Mouse (Mus musculus) gastrocnemius, adult 2 months (tissue): Measurements from ENCODE around the gene Rmnd5b. TPM values are rescaled to one million over a fixed set of nuclear protein-coding genes. Genes with fewer than 3 reads are reported as not detected.
"Not testable (repeated sequence)": the region's sequence is repeated elsewhere in the genome, so short reads cannot be mapped to it uniquely, and the experiment has no call there.

Experiments
- DNase-seq: peaks from one replicate; pipeline ENCODE4 v3.0.0; 2022
- H3K27ac ChIP-seq: fragments of 200-600 bp; 2 replicates; pipeline ENCODE4 v1.8.1; 2022; ENCODE audit warnings: mild to moderate bottlenecking
- H3K4me3 ChIP-seq: fragments of 200-600 bp; 2 replicates; pipeline ENCODE4 v1.8.1; 2022; ENCODE audit warnings: mild to moderate bottlenecking, moderate library complexity
- CTCF ChIP-seq: fragments of 200-600 bp; IDR thresholded peaks from 2 replicates; pipeline ENCODE4 v1.8.1; 2022; ENCODE audit warnings: antibody characterized with exemption, mild to moderate bottlenecking, moderate library complexity
- intact Hi-C: fragments of 180-260 bp; cut with DNase I; formaldehyde crosslinking; loops from one replicate; pipeline ENCODE4 v1.15.1; 2025
- total RNA-seq, 2 experiments: library from RNA; stranded (reverse); gene quantifications; 2 replicates each; pipeline ENCODE4 v1.2.3; 2021

The Rmnd5b gene
- total RNA-seq, 2 experiments from 2014 or later: 11.4 to 11.6 TPM

DNA sequence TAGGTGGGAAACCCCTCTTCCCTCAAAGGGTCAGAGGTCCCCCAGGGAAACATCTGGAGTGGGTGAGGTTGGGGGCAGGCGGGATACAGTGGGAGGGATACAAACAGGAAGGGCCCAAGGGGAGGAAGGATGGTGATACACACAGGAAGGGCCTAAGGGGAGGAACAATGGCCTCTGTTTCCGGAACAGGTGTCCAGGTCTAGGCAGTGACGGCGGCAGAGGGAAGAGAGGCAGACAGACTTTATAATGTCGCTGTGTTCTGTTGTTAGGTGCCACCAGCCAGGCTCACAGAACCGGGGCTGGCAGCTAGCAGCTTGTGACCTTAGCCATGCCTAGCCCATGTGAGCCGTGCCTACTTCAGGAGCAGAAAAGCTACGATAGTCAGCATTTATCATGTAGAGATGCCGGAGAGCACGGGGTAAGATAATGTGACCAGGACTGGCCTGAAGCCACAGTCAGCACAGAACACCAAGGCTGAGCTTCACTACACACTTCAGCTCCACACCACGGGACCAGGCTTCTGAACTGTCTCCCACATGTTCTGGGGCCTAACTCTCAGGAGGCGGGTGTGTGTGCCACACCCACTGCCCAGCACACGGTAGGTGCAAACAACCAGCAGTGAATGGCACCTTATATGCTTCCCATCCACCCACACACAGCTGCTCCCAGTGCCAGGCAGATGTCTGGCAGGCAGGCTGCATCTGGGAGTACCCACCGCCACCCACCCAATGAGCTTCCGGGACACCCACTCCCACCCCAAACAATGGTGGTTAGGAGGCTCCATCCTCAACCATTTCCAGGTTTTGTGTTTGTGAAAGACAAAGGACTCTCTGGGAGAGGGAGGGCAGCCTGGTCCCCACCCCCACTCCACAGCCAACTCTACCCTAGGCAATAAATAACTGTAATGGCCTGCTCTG, 11.3 kb upstream of the Rmnd5b start:
- intact Hi-C loops: no loop called here
- peak; percentile 54 for DNase-seq
- peak overlapping the region; percentile 73 for H3K4me3 ChIP-seq

DNA sequence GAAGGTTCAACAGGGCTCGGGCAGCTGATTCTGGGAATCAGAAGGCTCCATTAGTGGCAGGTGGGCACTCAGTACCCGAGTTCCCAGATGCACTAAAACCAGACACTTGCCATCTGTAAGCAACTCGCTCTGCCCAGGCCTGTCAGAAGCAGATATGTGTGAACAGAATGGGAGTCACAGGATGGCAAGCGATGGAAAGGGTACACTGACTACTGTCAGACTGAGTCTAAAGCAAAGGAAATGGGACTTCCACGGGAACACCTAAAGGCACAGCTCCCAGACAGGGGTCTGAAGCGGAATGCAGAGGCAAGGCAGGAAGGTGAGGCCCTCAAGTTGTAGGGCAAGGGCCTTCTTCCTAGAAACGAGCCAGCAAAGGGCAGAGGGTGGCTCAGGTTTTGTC, 10.5 kb upstream of the Rmnd5b start:
- H3K27ac ChIP-seq: peak overlapping the region; percentile 86
- intact Hi-C loops: no loop called here
- H3K4me3 ChIP-seq: peak overlapping the region; percentile 73
- no peak for TF ChIP-seq CTCF
- no peak for DNase-seq

More for the DNA sequence above, 11.3 kb upstream of the Rmnd5b start:
- no peak for TF ChIP-seq CTCF
- H3K27ac ChIP-seq: peak overlapping the region; percentile 86

- TF ChIP-seq CTCF: no peak
- peak overlapping the region; percentile 73 for H3K4me3 ChIP-seq
- peak overlapping the region; percentile 86; the same call in 1 of the 2 replicates for H3K27ac ChIP-seq
- peak; percentile 24 for DNase-seq
- intact Hi-C loops: no loop called here
Observed at GRCm38 (mm10) chr11:51645293-51645692, 9.6 kb upstream of the Rmnd5b start.

- peak overlapping the region; percentile 72 for H3K27ac ChIP-seq
Observed at GRCm38 (mm10) chr11:51644217-51644616, 8.5 kb upstream of the Rmnd5b start.

DNA sequence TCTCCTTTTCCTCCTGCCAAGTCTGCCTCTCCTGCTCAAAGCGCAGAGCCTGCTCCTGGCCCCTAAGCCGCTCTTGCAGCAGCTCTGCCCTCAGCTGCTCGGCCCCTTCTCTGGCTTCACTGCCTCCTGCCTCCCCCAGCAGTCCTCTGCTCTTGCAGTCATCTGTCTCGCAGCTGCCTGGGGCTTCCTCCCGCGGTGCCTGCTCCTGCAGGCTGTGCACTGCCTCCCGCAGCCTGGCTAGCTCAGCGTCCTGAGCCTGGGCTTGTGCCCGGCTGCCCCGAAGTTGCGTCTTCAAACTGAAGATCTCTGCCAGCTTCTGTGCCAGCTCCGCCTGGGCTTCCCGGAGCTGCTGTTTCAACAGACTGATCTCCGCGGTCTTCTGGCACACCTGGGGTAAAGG, 8.1 kb upstream of the Rmnd5b start:
- no peak for TF ChIP-seq CTCF
- peak overlapping the region; percentile 72 for H3K27ac ChIP-seq
- intact Hi-C loops: no loop called here
- DNase-seq: peak; percentile 79
- H3K4me3 ChIP-seq: peak overlapping the region; percentile 64

More at GRCm38 (mm10) chr11:51644217-51644616, 8.5 kb upstream of the Rmnd5b start:
- intact Hi-C loops: no loop called here
- peak overlapping the region; percentile 64 for H3K4me3 ChIP-seq
- peak; percentile 31 for DNase-seq
- TF ChIP-seq CTCF: no peak

GRCm38 (mm10) chr11:51643202-51643601, 7.5 kb upstream of the Rmnd5b start:
- Histone ChIP-seq H3K4me3 (peak overlapping the region; percentile 64), H3K27ac (peak overlapping the region; percentile 72)
- peak; percentile 20 for DNase-seq
- intact Hi-C loops: no loop called here
- no peak for TF ChIP-seq CTCF

- intact Hi-C loops: no loop called here
- Histone ChIP-seq H3K4me3 (no peak overlapping the region), H3K27ac (no peak overlapping the region)
- no peak for DNase-seq
- no peak for TF ChIP-seq CTCF
Observed at GRCm38 (mm10) chr11:51640748-51641147, 5.1 kb upstream of the Rmnd5b start.

- Histone ChIP-seq H3K27ac (peak overlapping the region; percentile 74), H3K4me3 (peak overlapping the region; percentile 44)
- no peak for DNase-seq
- TF ChIP-seq CTCF: no peak
- intact Hi-C loops: loop anchor here (5.0 kb wide), 1 partner anchor 44 kb away; no protein-coding TSS in a partner anchor
Observed at GRCm38 (mm10) chr11:51638497-51638896, 2.8 kb upstream of the Rmnd5b start.

GRCm38 (mm10) chr11:51637971-51638414, 2.3 kb upstream of the Rmnd5b start:
- DNase-seq: no peak

DNA sequence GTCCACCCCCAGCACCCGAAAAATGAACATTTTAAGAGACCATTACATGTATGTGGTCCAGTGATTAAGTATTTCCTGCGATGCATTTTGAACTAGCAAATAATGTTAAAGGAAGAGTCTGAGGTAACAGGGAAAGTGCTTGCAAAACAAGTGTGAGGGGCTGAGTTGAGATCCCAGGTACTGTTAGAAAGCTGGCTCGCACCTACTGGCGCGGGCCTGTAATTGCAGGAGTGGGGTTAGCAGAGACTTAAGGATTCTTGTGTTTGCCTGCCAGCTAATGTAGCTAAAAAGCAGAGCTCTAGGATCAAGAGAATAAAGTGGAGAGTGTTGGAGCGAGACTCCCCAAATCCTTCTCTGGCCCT, 608 bp upstream of the Rmnd5b start:
- peak overlapping the region; percentile 96 for H3K4me3 ChIP-seq
- H3K27ac ChIP-seq: peak overlapping the region; percentile 96
- intact Hi-C loops: loop anchor here (5.0 kb wide), 1 partner anchor 46 kb away; no protein-coding TSS in a partner anchor
- TF ChIP-seq CTCF: peak; percentile 75
- DNase-seq: peak; percentile 67

More at GRCm38 (mm10) chr11:51637971-51638414, 2.3 kb upstream of the Rmnd5b start:
- TF ChIP-seq CTCF: no peak
- Histone ChIP-seq H3K27ac (peak overlapping the region; percentile 74), H3K4me3 (peak overlapping the region; percentile 44)
- intact Hi-C loops: loop anchor here (5.0 kb wide), 1 partner anchor 44 kb away; no protein-coding TSS in a partner anchor

- Histone ChIP-seq H3K27ac (peak overlapping the region; percentile 96), H3K4me3 (peak overlapping the region; percentile 96)
- DNase-seq: no peak
- TF ChIP-seq CTCF: no peak
- intact Hi-C loops: loop anchor here (2.0 to 5.0 kb wide), 2 partner anchors 14 to 47 kb away; no protein-coding TSS in a partner anchor
Observed at GRCm38 (mm10) chr11:51635127-51635524, 570 bp downstream of the Rmnd5b start.

GRCm38 (mm10) chr11:51633721-51634120, 2.0 kb downstream of the Rmnd5b start:
- Histone ChIP-seq H3K27ac (no peak overlapping the region), H3K4me3 (no peak overlapping the region)
- DNase-seq: no peak
- no peak for TF ChIP-seq CTCF
- intact Hi-C loops: loop anchor here (2.0 kb wide), 1 partner anchor 13 kb away; no protein-coding TSS in a partner anchor

GRCm38 (mm10) chr11:51633200-51633599, 2.5 kb downstream of the Rmnd5b start:
- intact Hi-C loops, H3K27ac ChIP-seq, H3K4me3 ChIP-seq, DNase-seq: not testable (repeated sequence)
